Mouse (Mus musculus): ENCODE results near the gene Msi2. TPM values are rescaled to one million over a fixed set of nuclear protein-coding genes. Genes with fewer than 3 reads are reported as not detected.

Gene Msi2
- polyA plus RNA-seq, 1 experiment from 2014 or later = 29.9 TPM

DNA sequence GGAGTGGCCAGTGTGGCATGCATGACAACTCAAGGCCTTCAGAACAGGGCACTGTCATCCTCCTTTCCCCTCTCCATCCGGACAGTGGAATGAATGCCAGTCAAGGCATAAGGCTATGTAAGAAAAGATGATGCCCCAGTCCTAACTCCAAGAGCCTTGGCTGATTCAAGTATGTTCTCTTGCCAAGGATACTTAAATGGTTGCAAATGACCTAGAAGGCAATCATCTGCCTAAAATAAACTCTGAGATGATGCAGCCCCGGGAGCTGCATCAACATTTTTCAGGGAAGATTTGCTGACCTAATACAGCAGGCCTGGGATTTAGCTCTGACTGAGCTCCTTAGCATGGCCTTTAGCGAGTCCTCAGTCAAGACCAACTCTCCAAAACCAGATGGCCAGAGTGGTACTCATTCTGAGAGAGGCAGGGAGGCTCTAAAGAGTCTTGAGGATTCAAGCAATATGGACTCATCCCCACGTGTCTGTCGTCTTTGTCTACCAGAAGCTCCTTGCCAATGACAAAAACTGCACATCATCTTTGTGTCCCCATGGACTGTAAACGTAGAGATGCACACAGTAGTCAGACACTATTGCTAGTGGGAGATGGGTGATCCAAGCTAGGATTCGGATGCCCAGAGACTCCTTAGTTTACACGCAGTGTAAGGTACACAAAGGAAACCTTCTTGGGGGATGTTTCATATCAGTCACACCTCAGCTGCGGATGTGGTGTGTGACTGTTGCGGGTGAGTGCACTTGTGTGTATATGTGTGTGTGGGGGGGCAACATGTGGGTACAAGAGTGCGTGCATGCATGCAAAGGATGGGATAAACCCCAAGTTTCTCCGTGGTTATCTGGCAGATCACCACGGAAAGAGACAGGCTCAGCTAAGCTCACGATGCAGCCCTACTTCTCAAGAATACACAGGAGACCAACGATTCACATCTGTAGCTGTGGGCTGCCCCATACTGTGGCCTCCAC, 176.4 kb downstream of the Msi2 start:
- DNase-seq (ENCODE audit: low spot score) = no peak
- 92% methylated on average over 15 of the region's 15 CpGs for WGBS
- H3K9me3 ChIP-seq = no peaks in the 10 kb centered on the region
- H3K27ac ChIP-seq = peak overlapping the region; percentile 30; the same call in 1 of the 2 replicates
- H3K4me3 ChIP-seq = no peak overlapping the region
- H3K4me1 ChIP-seq (replicated peaks) = peaks cover 84% of the 10 kb centered on the region
- peaks cover 21% of the 10 kb centered on the region for H3K36me3 ChIP-seq
- no peaks in the 10 kb centered on the region for H3K27me3 ChIP-seq (ENCODE audit: insufficient read depth, poor library complexity, severe bottlenecking)

DNA sequence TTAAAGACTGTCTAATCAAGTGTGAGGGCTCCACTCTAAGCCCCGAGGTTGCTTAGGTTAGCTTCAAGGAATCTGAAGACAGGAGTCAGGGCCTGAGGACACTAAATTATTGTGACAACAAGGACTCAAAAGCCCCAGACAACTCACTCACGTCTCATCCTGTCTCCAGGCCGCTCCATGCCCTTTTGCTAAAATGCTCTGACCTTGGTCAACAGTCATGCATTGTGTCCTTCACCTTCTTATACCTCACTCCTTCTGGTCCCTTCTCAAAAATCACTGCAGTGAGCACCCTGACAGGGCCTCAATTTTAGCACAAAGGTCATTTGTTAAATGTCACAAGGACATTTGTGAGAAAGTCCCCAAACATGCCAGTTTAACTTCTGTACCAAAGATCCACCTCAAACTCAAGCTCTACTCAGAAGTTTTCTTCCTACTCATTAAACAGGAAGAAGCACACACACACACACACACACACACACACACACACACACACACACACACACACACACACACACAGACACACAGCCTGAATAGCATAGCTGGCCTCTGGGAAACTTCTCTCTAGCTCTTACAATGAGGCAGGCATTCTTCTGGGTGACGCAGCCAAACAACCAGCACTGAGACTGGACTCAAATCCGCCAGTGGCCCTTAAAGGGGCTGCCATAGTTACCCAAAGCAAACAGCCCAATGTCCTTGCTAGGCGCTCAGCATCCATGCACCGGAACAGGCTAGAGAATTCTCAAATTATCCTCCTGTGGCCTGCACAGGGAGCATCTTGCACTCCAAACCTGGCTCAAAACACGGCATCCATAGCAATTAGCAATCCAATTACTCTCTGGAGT, 178.5 kb downstream of the Msi2 start:
- H3K4me3 ChIP-seq = no peak overlapping the region
- peak overlapping the region; percentile 89 for H3K27ac ChIP-seq
- no peak for DNase-seq (ENCODE audit: low spot score)
- no peaks in the 10 kb centered on the region for H3K27me3 ChIP-seq (ENCODE audit: insufficient read depth, poor library complexity, severe bottlenecking)
- H3K9me3 ChIP-seq = no peaks in the 10 kb centered on the region
- WGBS = 68% methylated on average over 8 of the region's 8 CpGs
- peaks cover 21% of the 10 kb centered on the region for H3K36me3 ChIP-seq
- H3K4me1 ChIP-seq (replicated peaks) = peaks cover 100% of the 10 kb centered on the region

DNA sequence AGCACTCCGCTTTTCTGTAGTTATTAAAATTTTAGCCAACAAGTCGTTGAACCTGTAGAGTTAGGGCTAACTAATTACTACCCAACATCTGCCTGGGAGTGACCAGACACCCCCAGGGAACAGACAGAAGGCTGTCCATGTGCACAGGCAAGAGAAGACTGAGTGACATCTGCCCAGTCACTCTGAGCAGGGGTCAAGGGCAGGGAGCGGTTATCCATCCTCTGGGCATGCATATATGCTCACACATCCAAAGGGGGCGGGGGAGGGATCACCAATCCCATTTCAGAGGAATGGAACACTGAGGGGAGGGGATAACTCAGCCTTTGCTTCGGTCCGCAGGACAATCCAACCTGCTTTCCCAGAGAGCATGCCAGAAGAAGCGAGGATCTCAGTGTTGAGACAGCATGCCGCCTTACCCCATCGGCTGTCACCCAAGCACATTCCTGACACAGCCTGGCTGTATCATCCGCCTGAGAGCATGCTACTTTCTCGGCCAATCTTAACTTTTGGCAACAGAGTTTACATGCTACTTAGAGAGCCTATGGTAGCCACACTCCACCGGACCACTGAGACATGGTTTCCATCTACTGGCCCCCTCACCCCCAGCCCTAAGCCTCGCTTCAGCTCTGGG, 179.5 kb downstream of the Msi2 start:
- Histone ChIP-seq H3K36me3 (peaks cover 15% of the 10 kb centered on the region), H3K27me3 (ENCODE audit: insufficient read depth, poor library complexity, severe bottlenecking) (no peaks in the 10 kb centered on the region), H3K9me3 (no peaks in the 10 kb centered on the region), H3K4me3 (no peak overlapping the region), H3K27ac (peak overlapping the region; percentile 89), H3K4me1 (replicated peaks) (peaks cover 100% of the 10 kb centered on the region)
- WGBS = 74% methylated on average over 13 of the region's 13 CpGs
- DNase-seq (ENCODE audit: low spot score) = no peak

DNA sequence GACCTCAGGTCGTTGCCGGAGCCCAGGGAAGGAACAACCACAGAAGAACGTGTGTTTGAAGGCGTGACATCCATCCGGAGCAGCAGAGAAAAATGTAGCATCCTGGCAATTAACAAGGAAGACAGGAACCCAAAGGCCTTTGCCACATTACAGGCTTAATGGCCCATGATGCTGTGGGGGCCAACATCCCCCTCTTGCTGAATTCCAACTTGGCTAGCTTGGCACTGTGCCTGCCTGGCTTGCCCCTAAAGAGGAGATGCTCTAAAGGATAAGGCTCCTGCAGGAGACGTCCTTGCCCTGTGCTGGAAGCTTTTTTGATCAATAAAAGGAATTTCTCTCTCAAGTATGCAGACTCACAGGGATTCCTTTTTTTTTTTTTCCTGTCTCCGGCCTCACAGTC, 181.0 kb downstream of the Msi2 start:
- no peak overlapping the region for H3K4me3 ChIP-seq
- WGBS = 79% methylated on average over 7 of the region's 7 CpGs
- no peak for DNase-seq (ENCODE audit: low spot score)
- H3K27ac ChIP-seq = peak overlapping the region; percentile 89
- no peaks in the 10 kb centered on the region for H3K27me3 ChIP-seq (ENCODE audit: insufficient read depth, poor library complexity, severe bottlenecking)
- no peaks in the 10 kb centered on the region for H3K9me3 ChIP-seq
- peaks cover 94% of the 10 kb centered on the region for H3K4me1 ChIP-seq (replicated peaks)
- peaks cover 8% of the 10 kb centered on the region for H3K36me3 ChIP-seq

DNA sequence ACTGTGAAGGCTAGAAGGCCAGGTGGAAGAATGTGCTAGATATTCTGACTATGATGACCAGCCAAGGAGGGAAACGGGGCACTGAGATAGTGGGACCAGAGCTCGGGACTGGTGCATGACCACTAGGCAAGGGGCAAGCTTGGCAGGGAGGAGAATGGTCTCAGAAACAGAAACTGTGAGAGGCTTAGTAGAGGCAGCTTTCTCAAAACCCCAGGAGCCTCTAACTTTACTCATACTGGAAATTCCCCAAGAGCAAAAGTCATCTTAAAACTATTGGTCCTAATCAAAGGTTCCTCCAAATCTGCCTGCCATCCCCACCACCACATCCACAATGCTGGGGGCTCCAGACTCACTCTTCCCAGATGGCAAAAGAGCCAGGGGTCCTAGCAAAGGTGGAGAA, 181.5 kb downstream of the Msi2 start:
- DNase-seq (ENCODE audit: low spot score) = no peak
- Histone ChIP-seq H3K4me1 (replicated peaks) (peaks cover 90% of the 10 kb centered on the region), H3K9me3 (no peaks in the 10 kb centered on the region), H3K36me3 (peaks cover 9% of the 10 kb centered on the region; the same call in 1 of the 2 replicates), H3K27ac (peak overlapping the region; percentile 89), H3K4me3 (no peak overlapping the region), H3K27me3 (ENCODE audit: insufficient read depth, poor library complexity, severe bottlenecking) (no peaks in the 10 kb centered on the region)
- 94% methylated on average over 2 of the region's 2 CpGs for WGBS

DNA sequence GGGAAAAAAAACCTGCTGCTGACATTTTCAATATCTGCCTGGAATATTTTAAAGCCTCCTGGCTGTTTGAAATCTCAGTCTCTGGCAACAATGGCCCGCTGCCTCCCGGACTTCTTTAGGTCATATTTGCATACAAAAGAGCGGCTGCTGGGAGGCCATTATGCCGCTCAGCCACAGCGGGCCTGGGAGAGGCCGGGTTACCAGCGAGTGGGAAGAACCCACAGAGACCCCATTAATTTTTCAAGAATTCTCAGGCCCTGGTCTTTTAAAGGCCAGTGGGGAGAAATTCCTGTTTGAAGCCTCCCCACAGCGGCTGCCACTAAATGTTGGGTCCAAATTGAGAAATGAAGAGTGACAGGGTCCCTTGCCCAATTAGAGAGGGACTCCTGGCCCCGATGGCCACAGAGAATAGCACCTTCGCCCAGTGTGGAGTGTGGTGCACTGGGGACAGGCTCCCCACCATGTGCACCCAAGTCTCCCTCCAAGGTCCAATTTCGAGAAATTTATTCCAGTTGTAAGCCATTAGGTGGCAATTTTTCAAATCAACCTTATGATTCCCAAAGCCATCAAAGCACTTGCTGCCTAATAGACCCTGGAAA, 183.9 kb downstream of the Msi2 start:
- peaks cover 77% of the 10 kb centered on the region for H3K4me1 ChIP-seq (replicated peaks)
- H3K36me3 ChIP-seq = peaks cover 33% of the 10 kb centered on the region
- H3K27me3 ChIP-seq (ENCODE audit: insufficient read depth, poor library complexity, severe bottlenecking) = no peaks in the 10 kb centered on the region
- no peak overlapping the region for H3K4me3 ChIP-seq
- H3K9me3 ChIP-seq = no peaks in the 10 kb centered on the region
- DNase-seq (ENCODE audit: low spot score) = peak; percentile 76
- 14% methylated on average over 11 of the region's 11 CpGs for whole genome bisulfite sequencing
- H3K27ac ChIP-seq = peak overlapping the region; percentile 89

DNA sequence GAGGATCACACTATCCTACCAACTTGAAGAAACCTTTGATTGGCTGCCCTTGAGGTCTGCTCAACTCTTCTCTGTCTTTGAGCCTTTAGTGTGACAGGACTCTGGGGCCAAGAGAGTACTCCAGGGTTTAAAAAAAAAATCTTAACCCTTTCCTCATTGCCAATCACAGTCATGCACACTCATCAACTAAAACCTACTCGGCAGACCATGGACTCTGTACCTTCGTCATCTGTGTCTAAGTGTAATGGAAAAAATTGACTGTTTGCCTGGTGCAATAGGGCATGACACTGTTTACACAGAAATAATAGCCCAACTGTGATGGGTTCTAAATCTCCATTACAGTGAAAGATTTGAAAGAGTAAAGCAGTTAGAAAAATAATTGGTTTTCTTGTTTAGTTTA, 186.3 kb downstream of the Msi2 start:
- DNase-seq (ENCODE audit: low spot score) = no peak
- no peak overlapping the region for H3K4me3 ChIP-seq
- WGBS = 84% methylated on average over 2 of the region's 2 CpGs
- H3K4me1 ChIP-seq (replicated peaks) = peaks cover 77% of the 10 kb centered on the region
- 0 out of 2 replicates have a peak overlapping the region, but pooled peaks have one; percentile 19 for H3K27ac ChIP-seq
- peaks cover 38% of the 10 kb centered on the region for H3K36me3 ChIP-seq
- no peaks in the 10 kb centered on the region for H3K27me3 ChIP-seq (ENCODE audit: insufficient read depth, poor library complexity, severe bottlenecking)
- no peaks in the 10 kb centered on the region for H3K9me3 ChIP-seq

DNA sequence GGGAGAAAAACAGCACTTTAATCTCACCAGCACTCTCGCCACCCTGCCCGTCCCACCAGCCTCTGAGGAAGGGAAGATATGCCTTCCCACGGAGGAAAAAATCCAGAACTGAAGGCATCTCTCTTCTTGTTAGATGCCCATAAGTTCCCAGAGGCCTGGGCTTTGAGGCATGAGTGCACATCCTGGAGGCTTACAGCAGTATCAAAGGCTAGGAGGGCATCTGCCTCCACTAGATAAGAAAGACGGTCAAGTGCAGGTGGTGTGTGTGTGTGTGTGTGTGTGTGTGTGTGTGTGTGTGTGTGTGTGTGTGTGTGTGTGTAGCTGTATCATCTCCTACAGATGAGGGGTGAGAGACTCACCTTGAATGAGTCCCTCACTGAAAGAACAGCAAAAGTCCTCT, 188.3 kb downstream of the Msi2 start:
- H3K27me3 ChIP-seq (ENCODE audit: insufficient read depth, poor library complexity, severe bottlenecking) = no peaks in the 10 kb centered on the region
- H3K9me3 ChIP-seq = no peaks in the 10 kb centered on the region
- peaks cover 38% of the 10 kb centered on the region for H3K36me3 ChIP-seq
- DNase-seq (ENCODE audit: low spot score) = no peak
- H3K27ac ChIP-seq = peak overlapping the region; percentile 85; the same call in 1 of the 2 replicates
- 86% methylated on average over 4 of the region's 4 CpGs for WGBS
- H3K4me1 ChIP-seq (replicated peaks) = peaks cover 77% of the 10 kb centered on the region
- no peak overlapping the region for H3K4me3 ChIP-seq

DNA sequence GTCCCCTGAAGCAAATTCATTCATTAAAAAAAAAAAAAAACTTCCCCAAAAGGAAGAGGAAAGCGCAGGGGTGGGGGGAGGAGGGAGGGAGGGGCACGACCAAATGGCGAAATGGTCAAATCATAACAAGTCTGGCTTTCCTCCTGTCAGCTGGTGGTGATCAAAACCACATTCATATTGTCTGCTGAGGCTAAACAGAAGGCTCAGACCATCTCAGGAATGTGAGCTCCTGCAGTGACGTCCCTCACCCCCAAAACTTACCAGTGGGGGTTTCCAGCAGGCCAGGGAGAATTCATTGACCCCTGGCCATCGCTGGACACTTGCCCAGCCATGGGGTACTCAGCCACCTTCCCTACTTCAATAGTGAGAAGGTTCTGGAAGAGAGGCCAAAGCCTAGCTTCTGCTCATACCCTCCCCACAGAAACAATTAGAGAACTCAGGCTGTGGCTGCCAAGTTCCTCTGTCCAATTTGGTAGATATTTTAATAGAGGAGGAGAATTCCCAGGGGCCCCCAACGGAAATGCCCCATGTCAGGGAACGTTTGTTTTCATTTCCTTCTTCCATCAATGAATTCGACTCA, 189.7 kb downstream of the Msi2 start:
- Histone ChIP-seq H3K36me3 (peaks cover 38% of the 10 kb centered on the region), H3K9me3 (no peaks in the 10 kb centered on the region), H3K27me3 (ENCODE audit: insufficient read depth, poor library complexity, severe bottlenecking) (no peaks in the 10 kb centered on the region), H3K4me3 (no peak overlapping the region), H3K4me1 (replicated peaks) (peaks cover 77% of the 10 kb centered on the region), H3K27ac (peak overlapping the region; percentile 85)
- WGBS = 32% methylated on average over 8 of the region's 8 CpGs
- DNase-seq (ENCODE audit: low spot score) = peak; percentile 44

DNA sequence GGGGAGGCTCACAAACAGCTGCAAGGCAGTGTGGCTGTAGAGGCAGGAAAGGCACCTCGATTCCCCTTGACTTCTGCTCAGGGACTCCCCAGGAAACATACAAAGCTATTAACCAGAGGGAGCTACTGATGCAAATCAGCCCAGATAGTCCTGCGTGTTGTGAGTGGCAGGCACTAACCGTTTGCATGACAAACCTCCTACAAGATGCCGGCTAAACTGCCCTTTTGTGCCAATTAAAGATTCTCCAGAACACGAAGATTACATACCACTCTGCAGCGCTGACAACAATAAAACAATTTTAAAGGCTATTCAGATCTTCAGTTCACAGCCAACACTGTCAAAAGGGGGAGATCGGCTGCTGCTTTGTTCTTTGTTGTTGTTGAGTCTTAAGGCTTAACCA, 191.6 kb downstream of the Msi2 start:
- no peak for DNase-seq (ENCODE audit: low spot score)
- Histone ChIP-seq H3K9me3 (no peaks in the 10 kb centered on the region), H3K27ac (peak overlapping the region; percentile 85), H3K27me3 (ENCODE audit: insufficient read depth, poor library complexity, severe bottlenecking) (no peaks in the 10 kb centered on the region), H3K4me1 (replicated peaks) (peaks cover 86% of the 10 kb centered on the region), H3K36me3 (peaks cover 36% of the 10 kb centered on the region), H3K4me3 (no peak overlapping the region)
- WGBS = 14% methylated on average over 7 of the region's 7 CpGs

DNA sequence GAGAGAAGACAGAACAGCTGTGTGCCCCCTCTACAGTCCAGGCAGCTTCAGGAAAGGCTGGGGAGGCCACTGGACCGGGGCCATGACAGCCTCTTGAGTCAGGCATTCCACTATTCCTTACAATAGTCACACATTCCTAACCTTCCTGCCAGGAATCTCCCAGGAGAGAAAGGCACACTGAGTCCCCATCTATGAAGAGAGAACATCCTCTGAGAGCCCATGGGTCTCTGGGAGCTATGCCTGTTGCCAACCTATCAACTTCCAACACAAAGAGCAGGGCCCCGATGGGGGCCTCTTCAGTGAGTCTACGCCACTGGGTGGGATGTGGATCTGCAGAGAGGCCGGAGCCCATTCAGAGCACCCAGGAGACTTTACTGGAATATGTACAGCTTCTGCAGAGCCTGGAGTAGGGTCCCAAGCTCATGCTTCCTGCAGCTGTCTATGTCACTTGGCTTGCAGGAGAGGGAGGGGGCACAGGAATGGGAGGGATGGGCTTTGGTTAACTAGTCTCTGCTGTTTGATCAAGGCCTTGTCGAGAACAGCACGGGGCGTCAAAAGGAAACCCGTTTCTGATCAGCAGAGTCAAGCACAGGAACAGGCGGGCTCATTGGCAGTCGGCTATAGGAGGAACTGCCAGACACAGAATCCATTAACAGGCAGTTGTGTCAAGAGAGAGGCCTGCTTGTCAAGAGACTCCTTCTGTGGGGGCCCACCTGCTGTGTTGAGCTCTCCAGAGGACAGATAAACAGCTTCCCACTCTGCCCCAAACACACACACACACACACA, 193.3 kb downstream of the Msi2 start:
- H3K36me3 ChIP-seq = peaks cover 36% of the 10 kb centered on the region
- H3K4me3 ChIP-seq = no peak overlapping the region
- WGBS = 28% methylated on average over 10 of the region's 10 CpGs
- no peaks in the 10 kb centered on the region for H3K27me3 ChIP-seq (ENCODE audit: insufficient read depth, poor library complexity, severe bottlenecking)
- H3K4me1 ChIP-seq (replicated peaks) = peaks cover 97% of the 10 kb centered on the region
- H3K27ac ChIP-seq = peak overlapping the region; percentile 85
- H3K9me3 ChIP-seq = no peaks in the 10 kb centered on the region
- DNase-seq (ENCODE audit: low spot score) = peak; percentile 43
